Mouse (Mus musculus): ENCODE data around the gene Pde6b. TPM values are rescaled to one million over a fixed set of nuclear protein-coding genes. Genes with fewer than 3 reads are reported as not detected.

The Pde6b gene
- polyA plus RNA-seq, 2 experiments from 2014 or later = 0.61 to 1.2 TPM

DNA sequence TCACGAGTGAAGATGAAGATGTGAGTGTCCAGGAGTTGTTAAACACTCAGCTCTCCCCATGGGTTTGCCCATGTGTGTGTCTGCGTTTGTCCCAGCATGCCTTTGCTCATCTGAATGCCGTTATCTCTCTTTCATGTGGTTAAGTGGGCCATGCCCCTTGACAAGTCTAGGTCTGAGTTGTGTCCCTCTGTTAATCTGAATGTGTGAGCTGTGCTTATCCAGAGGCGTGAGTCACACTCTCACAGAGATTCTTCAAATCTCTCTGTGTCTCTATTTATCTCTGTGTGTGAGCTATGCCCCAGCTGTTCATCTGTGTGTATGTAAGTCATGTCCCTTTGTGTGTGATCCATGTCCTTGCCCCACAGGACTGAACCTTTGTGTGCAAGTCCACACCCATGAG, 15.3 kb downstream of the Pde6b start:
- no peak for ATAC-seq

DNA sequence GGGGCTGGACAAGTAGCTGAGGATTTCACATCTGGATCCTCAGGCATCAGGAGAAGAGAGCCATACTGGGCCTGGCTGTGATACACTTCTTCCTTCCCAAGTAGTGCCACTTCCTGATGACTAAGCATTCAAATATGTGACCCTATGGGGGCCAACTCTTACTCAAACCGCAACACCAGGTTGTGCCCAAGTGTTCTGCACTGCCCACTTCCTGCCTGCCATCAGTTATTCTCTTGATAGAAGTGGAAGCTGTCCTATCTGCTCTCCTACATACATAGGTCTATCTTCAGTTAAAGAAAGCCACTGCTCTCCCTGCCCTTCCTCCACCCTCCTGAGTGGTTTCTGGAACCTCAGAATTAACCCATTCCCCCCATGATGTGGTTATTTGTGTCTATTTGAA, 17.3 kb downstream of the Pde6b start:
- no peak for ATAC-seq

DNA sequence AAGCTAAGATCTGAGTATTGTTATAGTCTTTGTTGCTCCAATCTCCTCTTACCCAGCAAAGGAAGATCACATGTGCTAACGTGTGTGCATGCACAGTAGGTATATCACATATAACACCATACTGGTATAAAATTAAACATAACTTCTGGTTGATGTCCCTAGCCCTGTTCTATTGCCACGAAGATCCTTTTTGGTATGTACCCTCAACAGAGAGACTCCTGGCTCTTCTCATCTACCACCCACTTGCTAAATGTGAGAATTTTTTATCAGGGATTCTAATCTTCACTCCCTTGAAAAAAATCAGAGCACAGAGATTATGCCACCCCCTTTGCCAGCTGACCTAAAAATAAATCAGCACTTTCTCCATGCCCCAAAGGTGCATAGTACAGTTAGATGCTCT, 18.8 kb downstream of the Pde6b start:
- no peak for ATAC-seq

DNA sequence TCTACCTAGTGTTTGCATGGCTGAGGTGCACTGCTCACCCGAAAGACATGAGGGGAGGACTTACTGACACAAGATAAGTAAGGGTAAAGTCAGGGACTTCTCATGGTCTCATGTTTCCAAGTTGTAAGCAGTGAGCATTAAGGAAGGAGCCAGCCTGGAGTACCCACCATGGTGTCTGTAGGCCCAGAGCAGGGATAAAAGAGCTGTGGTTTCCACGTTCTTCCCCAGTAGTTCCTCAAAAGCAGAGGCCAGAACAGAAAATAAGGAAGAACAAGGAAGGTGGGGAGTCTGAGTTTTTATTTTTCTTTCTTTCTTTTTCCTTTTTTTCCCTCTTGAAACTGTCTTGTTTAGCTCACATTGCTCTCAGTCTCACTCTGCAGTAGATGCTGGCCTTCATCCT, 26.5 kb downstream of the Pde6b start:
- ATAC-seq = no peak

DNA sequence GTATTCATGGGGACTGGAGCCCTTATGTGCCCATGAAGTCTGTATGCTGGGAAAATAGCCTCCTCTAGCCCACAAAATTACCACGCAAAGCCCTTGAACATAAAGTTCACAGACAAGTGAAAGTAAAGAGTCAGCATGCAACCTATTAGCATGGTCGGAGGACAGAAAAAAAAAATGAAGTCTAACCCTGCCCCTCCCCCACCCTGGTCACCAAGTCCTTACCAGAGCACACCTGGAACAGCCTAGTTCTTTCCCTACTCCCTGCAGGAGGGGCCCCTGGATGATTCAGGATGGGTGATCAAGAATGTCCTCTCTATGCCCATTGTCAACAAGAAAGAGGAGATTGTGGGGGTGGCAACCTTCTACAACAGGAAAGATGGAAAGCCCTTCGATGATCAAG, 34.5 kb downstream of the Pde6b start:
- ATAC-seq = no peak

DNA sequence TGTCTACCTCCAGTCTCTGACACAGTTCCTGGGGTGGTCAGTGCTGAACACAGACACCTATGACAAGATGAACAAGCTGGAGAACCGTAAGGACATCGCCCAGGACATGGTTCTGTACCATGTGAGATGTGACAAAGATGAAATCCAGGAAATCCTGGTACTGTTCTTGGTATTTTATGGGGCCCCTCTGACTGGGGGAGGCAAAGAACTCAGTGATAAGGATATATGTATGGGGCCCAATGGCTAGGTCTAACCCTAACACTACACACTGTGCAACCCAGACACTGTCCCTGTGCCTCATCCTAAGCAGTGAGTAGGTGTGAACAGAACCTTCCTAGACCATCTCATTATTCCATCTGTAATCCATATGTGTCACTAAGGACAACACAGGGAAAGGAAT, 35.2 kb downstream of the Pde6b start:
- no peak for ATAC-seq

DNA sequence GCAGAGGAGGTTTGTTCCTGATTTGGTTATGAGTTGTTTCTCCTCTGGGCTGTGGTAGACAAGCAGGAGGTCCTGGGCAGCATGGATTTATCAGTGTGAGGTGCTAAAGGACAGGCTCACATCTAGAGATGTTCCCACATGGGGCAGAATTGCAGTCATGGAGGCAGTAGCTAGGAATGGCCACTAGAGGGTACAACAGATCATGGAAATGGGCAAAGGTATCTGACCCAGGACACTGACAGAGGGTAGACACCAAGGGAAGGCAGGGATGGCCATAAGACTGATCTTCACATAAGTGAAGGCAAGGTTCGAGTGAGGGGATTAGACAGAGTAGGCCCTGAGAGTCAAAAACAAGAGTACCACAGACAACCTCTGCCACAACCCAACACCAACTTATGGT, 39.0 kb downstream of the Pde6b start:
- peak; percentile 66 for ATAC-seq

DNA sequence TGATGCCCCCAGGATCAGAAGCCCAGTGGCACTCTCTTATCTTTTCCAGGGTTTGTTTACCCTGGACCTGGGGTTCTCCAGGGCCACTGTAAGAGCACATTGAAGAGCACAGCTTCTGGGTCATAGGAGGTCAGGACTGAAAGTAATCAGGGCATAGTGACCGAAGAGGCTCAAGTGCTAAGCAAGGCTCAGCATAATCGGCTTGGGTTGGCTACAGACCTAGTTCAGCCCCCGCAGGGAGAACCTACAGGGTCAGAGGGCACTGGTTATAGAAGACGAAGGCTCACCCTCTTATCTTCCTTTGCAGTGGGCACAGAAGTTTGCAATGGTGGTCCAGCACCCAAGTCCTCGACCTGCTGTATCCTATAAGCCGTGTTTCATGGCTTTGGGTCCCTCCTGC, 43.0 kb downstream of the Pde6b start:
- ATAC-seq = no peak

DNA sequence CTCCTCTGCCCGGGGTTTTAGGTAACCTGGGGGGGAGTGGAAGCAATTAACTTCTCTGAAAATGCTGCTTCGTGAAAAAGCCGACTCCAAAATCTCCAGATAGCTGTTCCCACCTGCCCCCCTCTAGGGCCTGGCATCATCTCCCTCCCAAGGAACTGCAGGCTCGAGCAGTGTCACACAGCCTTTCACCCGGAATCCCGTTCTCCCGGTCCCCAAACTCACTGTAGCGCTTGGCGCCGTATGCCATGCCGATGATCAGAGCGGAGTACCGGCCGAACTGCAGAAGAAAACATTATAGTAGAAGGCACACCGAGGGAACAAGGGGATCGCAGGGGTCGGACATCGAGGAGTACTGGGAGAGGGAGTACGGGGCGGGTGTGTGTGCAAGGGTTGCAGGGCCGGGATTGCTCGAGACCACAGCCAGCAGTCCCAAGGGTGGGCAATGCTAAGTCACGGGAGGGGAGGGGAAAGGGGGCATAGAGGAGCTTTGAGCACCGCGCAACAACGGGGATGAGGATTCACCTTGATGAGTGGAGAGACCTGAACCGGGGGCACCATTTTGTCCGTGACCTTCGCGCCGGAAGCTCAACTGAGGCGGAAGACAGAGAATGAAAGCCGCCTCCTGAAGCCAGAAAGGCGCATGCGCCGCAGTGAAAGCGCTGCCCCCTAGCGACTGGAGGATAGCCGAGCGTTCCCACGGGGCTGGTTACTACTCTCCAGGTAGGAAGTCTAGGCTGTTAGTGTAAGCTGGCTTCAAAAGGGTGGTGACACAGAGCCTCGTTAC, 45.8 kb downstream of the Pde6b start, which contains the start of gene Atp5k:
TSS of gene Atp5k (minus strand) at position 645 of the 784 bp plus-strand sequence.
- ATAC-seq = peak; percentile 98

DNA sequence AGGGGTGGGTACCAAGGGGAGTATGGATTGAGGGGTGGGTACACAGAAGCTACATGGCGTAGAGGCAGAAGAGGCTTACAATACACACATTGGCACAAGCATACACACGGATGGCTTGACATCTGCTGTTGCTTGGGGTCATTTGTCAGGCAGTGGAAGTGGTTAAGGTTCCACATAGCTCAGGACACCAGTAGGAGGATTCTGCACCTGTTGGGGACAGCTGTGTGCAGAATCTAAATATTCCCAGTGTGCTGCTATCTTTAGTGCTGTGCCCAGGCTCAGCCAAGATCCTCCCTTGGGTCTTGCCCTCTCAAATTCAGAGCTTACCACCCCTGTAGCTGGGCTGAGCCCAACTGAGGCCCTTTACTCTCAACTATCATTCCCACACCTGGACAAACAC, 47.9 kb downstream of the Pde6b start:
- no peak for ATAC-seq

DNA sequence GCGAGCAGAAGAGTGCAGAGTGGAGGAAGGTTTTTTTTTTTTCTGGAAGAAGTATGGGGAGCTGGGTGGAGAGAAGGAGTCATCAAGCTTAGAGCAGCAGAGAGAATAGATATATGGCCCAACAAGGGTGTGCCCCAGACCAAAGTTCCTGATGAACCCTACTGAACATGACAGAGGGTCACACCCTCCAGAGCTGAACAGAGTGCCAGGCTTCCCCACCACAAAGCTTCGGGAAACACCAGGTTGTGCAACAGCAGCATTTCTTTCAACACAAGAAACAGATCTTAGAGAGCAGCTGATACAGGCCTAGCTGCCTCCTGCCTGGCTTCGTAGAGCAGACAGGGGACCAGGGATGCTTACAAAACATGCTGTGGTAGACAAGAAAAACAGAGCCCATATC, 58.8 kb downstream of the Pde6b start:
- no peak for ATAC-seq

DNA sequence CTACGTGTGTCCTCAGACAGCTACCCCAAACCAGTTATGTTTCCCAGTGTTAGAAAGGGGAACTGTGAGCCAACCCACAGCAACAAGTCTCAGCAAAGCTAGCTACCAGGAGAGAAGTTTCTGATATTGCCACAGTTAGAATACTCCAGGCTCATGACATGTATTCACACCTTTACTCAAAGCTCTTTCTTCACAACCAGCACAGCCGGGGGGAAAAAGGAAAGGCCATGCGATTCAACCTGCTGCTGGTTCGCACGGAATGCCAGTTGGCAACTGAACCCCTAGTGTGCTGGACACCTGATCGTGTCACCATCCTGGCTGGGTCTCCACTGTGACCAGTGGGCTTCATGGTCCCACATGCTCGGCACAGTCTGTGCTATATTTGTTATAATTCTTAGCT, 59.7 kb downstream of the Pde6b start:
- no peak for ATAC-seq

DNA sequence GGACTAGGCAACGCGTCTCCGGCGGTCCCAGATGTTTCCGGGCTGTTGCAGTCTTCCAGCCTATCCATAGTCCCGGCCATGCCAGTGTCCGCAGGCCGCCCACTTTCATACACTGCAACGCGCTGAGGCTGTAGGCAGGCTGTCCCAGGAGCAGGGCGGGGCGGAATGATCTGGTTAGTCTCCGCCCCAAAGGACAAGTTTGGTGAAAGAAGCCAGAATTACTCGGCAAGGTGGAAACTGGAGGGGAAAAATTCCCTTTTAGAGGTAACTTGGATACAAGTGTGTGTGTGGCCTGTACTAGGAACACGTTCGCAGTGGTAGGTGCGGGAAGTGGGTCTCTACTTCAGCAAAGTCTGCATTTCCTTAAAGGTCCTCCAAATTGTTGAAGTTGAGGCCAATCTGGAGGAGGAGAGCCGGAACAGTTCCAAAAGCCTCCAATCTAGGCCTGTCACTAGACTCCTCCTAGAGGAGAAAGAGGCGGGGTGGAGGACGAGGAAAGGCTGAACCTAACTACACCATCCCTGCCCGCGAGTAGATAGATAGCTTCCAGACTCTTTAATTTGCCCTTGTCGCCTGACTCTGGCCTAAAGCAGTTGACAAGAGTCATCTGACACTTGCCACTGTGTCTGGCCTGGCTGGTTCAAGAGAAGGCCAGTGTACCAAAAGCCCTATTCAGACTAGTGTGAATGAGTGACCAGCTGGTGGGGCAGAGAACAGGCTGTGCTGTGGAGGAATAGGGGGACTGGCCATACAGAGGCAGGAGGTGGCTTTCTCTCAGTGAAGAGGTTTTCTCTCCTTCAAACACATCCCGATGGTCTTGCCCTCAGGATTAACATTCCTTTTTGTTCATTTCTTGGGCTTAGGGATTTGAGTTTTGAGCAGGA, 60.8 kb downstream of the Pde6b start, which contains the start of gene Mfsd7a:
TSS of gene Mfsd7a (minus strand) at position 107 of the 884 bp plus-strand sequence.
- ATAC-seq = no peak

DNA sequence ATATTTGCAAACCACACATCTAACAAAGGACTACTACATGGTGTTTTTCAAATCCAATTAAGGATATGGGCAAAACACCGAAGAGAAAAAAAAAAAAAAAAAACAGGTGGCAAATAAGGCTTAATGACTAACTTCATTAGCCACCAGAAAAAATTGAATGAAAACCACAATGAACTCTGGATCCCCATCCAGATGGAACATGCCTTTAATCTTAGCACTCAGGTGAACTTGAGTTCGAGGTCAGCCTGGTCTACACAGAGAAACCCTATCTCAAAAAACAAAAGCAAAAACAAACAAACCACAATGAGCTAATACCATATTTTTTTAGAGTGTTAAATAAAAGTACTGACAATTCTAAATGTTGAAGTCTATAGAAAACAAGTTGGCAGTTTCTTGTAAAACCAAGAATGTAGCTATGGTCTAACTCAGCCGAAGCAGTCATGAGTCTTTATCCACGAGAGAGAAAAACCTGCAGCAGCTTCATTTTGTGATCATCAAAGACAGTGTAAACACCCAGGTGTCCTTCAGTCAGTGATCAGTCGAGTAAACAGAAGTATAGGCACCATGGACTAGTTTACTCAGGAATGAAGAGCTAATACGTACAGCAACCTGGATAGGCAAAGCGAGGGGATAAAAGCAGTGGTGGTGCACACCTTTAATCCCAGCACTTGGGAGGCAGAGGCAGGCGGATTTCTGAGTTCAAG, 62.8 kb downstream of the Pde6b start:
- ATAC-seq = no peak

DNA sequence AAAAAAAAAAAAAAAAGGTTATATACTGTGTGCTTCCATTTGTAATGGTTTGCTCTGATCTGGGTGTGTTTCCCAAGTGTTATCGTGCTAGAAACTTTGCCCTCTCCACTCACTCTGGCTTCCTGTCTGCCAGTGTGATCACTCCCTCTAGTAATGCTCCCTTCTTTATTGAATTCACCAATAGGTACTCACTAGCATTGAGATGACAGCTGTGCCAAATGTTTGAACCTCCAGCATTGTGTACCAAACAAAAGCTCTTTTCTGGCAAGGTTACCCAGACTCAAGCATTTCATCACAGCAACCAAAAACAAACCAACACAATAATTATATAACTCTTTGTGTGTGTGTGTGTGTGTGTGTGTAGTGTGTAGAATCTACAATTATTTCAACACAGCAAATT, 63.4 kb downstream of the Pde6b start:
- no peak for ATAC-seq

DNA sequence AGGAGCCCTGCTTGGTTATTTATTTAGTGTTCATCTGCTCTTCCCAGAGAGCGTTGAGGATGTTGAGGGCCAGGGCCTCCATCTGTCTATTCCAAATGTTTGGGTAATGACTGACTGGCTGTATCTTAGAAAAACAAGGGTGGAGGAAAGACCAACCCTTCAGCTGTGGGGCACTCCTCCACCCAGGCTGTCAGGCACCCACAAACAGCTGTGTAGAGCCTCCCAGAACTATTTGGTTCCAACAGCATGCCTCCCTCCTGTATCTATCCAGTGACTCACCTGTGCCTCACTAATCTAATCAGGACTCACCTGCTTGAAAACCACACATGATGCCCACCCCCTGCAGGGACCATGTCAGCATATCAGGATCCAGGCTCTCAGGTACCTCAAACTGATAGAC, 64.2 kb downstream of the Pde6b start:
- ATAC-seq = no peak

DNA sequence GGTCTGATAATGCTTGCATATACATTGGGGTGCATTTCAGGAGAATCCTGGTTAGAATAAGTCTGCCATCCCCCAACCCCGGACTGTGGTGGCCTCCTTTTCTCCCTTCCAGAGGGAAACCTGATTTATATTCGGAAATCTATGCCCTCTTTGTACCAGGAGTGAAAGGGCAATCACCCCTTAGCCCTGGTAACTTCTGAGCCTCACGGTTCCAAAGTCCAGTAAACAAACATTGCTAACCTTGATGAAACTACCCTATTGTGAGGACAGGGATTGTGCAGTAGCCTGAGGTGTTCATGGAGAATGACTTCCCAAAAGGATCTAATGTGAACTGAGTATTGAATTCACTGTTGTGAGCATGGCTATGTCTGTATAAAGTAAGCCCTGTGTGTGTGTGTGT, 65.9 kb downstream of the Pde6b start:
- ATAC-seq = no peak

DNA sequence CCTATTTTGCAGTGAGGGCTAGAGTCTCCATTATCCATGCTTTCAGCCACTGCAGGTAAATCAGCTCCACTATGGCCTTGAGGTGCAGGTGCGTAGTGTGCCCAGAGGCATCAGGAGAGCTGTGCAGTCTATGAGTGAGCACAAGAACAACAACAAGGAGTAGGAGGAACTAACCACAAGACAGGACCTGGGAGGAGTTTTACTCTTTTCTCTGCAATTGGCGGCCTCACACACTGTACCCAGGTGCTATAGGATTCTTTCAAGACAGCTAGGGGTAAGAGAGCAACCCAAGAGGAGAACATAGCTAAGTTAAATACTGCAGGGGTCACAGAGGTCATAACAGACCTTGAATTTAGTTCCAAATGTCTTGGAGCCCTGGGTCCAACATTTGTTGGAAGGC, 70.5 kb downstream of the Pde6b start:
- no peak for ATAC-seq

DNA sequence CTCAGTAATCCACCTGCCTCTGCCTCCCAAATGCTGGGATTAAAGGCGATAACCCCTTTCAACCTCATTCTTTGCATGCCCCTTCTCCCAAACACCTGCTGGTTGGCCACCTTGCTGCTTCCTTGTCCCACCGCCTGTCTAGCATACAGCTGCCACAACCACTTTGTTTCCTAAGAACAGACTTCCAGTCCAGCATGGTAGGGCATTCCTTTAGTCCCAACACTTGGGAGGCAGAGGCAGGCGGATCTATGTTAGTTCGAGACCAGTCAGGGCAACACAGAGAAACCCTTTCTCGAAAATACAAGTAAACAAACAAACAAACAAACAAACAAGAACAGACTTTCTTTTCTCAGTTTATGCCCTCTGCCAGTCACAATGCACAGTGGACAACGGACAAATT, 72.3 kb downstream of the Pde6b start:
- ATAC-seq = no peak

DNA sequence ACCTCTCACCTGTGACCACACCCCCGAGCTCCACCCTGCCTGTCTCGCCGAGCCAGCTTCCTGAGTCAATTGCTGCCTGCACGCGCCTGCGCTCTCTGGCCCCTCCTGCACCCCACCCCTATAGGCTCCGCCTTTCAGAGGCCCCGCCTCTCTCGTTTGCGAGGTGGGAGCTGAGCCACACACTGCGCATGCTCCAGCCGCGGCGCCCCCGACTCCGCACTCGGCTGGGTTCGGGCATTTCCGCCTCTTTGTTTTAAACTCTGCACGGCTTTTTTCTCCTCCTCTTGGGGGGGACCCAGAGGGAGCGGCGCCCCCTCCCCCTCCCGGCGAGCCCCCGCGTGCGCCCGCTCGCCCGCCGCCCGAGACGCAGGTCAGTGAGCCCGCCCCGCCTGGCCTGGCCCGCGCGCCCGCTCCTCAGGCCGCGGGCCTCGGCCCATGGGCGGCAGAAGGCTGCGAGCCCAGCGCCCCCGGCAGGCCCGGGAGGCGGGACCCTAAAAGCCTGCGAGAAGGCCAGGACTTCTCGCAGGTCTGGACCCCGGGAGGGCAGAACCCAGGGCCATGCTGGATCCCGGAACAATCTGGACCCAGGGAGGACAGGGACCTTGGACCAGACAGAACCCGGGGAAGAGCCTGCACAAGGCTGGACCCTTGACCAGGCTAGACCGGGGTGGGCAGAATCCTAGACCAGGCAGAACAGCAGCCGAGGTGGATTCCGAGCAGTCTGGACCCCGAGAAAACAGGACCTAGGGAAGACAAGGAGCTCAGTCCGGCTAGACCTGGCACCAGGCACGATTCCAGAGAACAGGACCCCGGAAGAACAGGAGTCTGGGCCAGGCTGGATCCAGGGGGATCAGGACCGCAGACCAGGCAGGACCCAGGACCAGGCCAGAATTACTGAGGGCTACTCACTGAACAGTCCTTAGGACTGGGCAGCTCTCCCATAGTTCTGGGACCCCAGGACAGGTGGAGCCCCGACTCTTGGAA, 73.2 kb downstream of the Pde6b start, which contains the start of gene Pcgf3:
TSS of gene Pcgf3 (plus strand) at position 151 of the 984 bp plus-strand sequence.
- ATAC-seq = peak; percentile 96

DNA sequence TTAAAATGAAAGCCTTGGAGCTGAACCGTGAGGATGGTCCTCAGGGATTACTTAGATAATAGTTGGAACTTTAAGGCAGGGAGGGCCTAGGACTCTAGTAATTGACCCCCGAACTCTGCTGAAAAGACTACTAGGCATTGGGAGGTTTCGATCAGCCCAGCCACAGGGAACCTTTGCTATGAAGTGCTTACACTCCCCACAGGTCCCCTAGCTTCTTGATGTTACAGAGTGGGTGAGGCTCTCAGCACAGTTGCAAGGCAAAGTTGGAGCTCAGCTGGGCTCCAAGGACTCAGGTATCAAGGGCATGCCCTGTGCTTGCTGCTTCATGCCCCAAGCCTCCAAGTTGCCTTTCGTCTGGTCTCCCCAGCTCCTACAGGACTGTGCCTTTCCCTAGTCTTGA, 74.3 kb downstream of the Pde6b start:
- no peak for ATAC-seq
